Mouse (Mus musculus): ENCODE results near the gene Ap3d1.

Gene Ap3d1

DNA sequence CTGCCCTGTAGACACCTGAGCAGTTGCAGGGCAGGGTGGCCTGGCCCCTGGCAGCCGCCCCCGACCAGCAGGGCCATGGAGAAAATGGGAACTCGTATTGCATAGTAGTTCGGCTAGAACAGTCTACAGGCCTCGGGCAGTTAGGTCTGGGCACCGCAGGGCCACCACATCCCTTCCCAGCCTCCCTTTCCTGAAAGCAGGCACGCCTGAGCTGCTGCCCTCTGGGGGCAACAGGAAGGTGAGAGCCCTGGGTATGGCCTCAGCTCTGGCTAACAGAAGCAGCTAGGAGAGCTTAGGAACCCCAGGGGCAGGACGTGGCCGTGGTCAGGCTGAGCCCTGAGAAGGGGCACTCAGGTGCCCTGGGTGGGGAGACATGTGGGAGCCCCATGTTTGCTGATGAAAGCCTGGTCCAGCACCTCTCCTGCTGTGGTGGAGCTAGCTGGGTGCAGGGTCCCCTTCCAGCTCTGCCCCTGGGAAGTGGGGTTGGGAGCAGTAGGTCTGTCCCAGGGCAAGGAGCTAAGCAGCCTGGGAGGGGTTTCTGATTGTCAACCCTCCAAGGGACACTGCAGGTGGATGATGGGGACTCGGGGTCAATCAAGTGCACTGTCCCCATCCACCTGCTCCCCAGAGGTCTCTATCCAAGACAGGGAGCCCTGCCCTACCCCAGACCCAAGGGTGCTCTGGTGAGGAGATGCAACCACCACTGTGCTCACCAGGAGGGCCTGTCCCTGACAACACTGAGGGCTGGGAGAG lies 75.9 kb downstream of the Ap3d1 start:
- DNase-seq (ENCODE audit: low read depth) = peak; percentile 68

- DNase-seq (ENCODE audit: low read depth) = no peak
Observed at GRCm38 (mm10) chr10:80665459-80665858, 76.6 kb downstream of the Ap3d1 start.

DNA sequence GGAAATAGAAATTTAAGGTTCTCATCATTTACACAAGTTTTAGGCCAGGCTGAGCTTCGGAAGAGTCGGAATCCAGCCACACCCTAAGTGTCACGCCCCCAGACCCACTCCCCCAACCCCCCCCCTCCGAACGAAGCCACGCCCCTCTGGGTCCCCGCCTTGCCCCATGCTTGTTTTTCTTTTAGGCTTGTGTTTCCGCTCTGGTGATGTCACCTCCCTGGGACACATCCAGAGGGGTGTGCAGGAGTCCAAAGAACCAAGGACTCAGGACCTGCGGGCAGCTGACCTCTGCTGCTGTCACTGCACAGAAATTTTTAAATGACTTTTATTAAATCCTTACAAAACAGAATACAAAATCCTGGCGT lies 77.1 kb downstream of the Ap3d1 start:
- DNase-seq (ENCODE audit: low read depth) = peak; percentile 84

DNA sequence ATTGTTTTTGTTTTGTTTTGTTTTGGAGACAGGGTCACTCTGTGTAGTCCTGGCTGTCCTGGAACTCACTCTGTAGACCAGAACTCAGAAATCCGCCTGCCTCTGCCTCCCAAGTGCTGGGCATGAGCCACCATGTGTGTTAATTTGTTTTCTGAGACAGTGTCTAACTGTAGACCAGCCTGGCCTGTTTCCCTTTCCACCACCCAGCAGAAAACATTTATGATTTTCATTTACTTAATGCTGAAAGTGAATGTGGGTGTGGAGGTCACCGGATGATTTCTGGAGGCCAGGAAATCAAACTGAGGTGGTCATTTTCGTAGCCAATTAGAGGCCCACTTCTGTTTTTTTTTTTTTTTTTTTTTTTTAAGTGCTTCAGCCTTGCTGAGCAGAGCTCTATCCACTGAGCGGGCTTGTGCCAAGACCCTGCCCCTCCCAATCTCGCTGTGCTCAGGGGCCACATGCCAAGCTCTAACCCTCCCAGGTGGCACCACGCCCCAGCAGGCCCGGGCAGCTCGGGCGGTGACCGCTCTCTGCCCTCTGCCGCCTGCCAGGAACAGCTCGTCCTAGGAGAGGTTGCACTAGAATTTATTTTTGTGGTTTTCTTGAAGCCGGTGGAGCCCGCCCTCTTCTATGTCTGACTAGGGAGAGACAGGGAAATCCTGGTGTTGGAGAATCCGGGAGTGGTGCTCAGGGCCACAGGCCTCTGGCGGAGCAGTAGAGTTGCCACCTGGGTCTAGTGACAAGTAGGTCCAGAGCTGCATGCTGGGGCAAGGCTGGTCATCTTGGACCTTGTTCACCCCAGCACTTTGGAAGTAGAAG lies 77.7 kb downstream of the Ap3d1 start:
- DNase-seq (ENCODE audit: low read depth) = peak; percentile 88

GRCm38 (mm10) chr10:80663485-80664196 lies 78.4 kb downstream of the Ap3d1 start:
- DNase-seq (ENCODE audit: low read depth) = peak; percentile 30

GRCm38 (mm10) chr10:80661149-80661548 lies 80.9 kb downstream of the Ap3d1 start:
- DNase-seq (ENCODE audit: low read depth) = peak; percentile 73

DNA sequence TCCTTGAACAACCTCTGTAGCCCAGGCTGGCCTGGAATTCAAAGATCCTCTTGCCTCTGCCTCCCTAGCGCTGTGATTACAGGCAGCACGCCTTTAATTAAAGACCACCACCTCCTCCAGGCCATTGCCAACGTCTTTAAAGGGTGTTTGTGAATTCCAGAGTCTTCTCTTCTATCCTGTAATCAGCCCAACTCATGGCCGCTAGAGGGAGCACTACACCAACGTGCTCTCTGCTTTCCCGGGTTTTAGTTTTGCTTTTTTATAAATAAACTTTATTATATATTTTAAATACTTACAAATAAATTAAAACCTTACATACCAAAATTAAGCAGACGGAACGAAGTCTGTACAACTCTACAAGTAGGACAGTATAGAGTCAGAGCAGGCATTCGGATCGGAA lies 82.9 kb downstream of the Ap3d1 start:
- DNase-seq (ENCODE audit: low read depth) = peak; percentile 73

GRCm38 (mm10) chr10:80658841-80659202 lies 83.2 kb downstream of the Ap3d1 start:
- peak; percentile 59 for DNase-seq (ENCODE audit: low read depth)

- no peak for DNase-seq (ENCODE audit: low read depth)
Observed at GRCm38 (mm10) chr10:80658194-80658840, 83.7 kb downstream of the Ap3d1 start.
